Mouse (Mus musculus): Measurements from ENCODE around the gene Chrnb1.

- TF ChIP-seq POLR2A (IDR thresholded peaks at IDR 0.05; ENCODE audit: insufficient read depth, low read depth, low read length) (no peak), CTCF (IDR thresholded peaks at IDR 0.05) (no peak)
Observed at GRCm38 (mm10) chr11:69795983-69796435, 266 bp upstream of the Chrnb1 start.
